Comparison of ENCODE assay signal across 8 mouse cellular contexts in genomic region chr10:45129105-45129504, GRCm38 (mm10). TPM values are rescaled to one million over a fixed set of nuclear protein-coding genes. Genes with fewer than 3 reads are reported as not detected.
A peak's percentile ranks its signal among the peaks of the same experiment; 100 is the strongest.
DNase-seq lines count a peak whose midpoint lies in the region; ATAC-seq lines count a peak whose summit lies in the region.

No protein-coding gene starts in this region.

- no peaks in the 10 kb centered on the region for H3K9me3 ChIP-seq in heart, embryonic 14.5 days (ENCODE audit: control insufficient read depth, low read length)

- 51% methylated on average over 11 of the region's 11 CpGs for WGBS in heart, embryonic 14.5 days

- H3K27ac ChIP-seq in heart, embryonic 14.5 days (replicated peaks in 1 of 2; ENCODE audit: control insufficient read depth in 1 of 2, insufficient read depth in 1 of 2, low read depth in 2 of 2, low read length in 2 of 2) = peak overlapping the region; percentile 43 to 67

- H3K4me3 ChIP-seq in heart, embryonic 14.5 days (ENCODE audit: control insufficient read depth in 1 of 2, insufficient read depth in 1 of 2, low read depth in 1 of 2, low read length in 2 of 2) = no peak overlapping the region; a peak in 1 of 4 replicates

- ATAC-seq in heart, embryonic 14.5 days (ENCODE audit: insufficient number of reproducible peaks, insufficient read depth, low FRiP score, low read depth) = peak; percentile 33; the same call in 1 of the 2 replicates
- peak; percentile 34; the same call in 1 of the 2 replicates for ATAC-seq in neutrophil, adult 5-6 weeks (ENCODE audit: extremely low read depth, insufficient number of reproducible peaks, low FRiP score, poor library complexity, severe bottlenecking)

- peak overlapping the region; percentile 33 for H3K4me2 ChIP-seq in heart, embryonic 14.5 days (ENCODE audit: low read length)

- no peaks in the 10 kb centered on the region for H3K27me3 ChIP-seq in heart, embryonic 14.5 days (ENCODE audit: control insufficient read depth, insufficient read depth, low read length)

- peaks cover 31 to 39% of the 10 kb centered on the region in 2 experiments for H3K4me1 ChIP-seq in heart, embryonic 14.5 days (ENCODE audit: control insufficient read depth in 2 of 2, insufficient read depth in 2 of 2, low read length in 2 of 2)

- H3K9ac ChIP-seq in heart, embryonic 14.5 days (ENCODE audit: low read length) = peak overlapping the region; percentile 4; the same call in 1 of the 2 replicates

- peak; percentile 9 for DNase-seq in retina, postnatal 1 day
- DNase-seq in retina, embryonic 14.5 days (ENCODE audit: low spot score) = no peak
- DNase-seq in kidney, postnatal 36 days = peak; percentile 39 to 41
- DNase-seq in spleen, postnatal 14 days (ENCODE audit: low spot score in 2 of 2) = no peak
- DNase-seq in left cerebral cortex, adult 18-20 months (ENCODE audit: low spot score in 2 of 2) = no peak
- no peak for DNase-seq in left cerebral cortex, adult 8-10 months (ENCODE audit: low spot score in 2 of 2)

- H3K36me3 ChIP-seq in heart, embryonic 14.5 days (ENCODE audit: control insufficient read depth, insufficient read depth, low read length) = peaks cover 39% of the 10 kb centered on the region

RNA-seq across cellular contexts. Expression of gene Popdc3, which starts 48.8 kb away (rescaled TPM):
- polyA plus RNA-seq in heart, embryonic 14.5 days (2014; fragmentation: Nextera tagmentation; extraction: Ambion mirVana) = 40.6 and 43.3 TPM in 2 replicates
- total RNA-seq in neutrophil, adult 5-6 weeks (2017) = not detected in 2 replicates
- total RNA-seq in left cerebral cortex, adult 18-20 months (2021) = 1 to 10 TPM in 1 of 2 experiments, under 1 TPM in 1; 0.89 to 1.2 TPM
- under 1 TPM; 0.78 to 0.98 (median 0.85) TPM for total RNA-seq in left cerebral cortex, adult 8-10 months (2022)

Comparison
In these comparisons a context has a peak if more than half of its experiments do, and no peak if none do; other contexts are left out.
1. DNase-seq: peak in retina, postnatal 1 day (single experiment) and kidney, postnatal 36 days (2 of 2); none in retina, embryonic 14.5 days (single experiment), spleen, postnatal 14 days (0 of 2), left cerebral cortex, adult 18-20 months (0 of 2) and left cerebral cortex, adult 8-10 months (0 of 2).